8 mouse cellular contexts compared by ENCODE assay signal in genomic region chr14:21986733-21987659, GRCm38 (mm10). TPM values are rescaled to one million over a fixed set of nuclear protein-coding genes. Genes with fewer than 3 reads are reported as not detected.
DNase-seq lines count a peak whose midpoint lies in the region; ATAC-seq lines count a peak whose summit lies in the region.

No protein-coding gene starts in this region.

- peak overlapping the region; percentile 99 for H3K9ac ChIP-seq in kidney, embryonic 15.5 days
- peak overlapping the region; percentile 99 for H3K9ac ChIP-seq in stomach, embryonic 16.5 days (ENCODE audit: low read length)

- peak; percentile 39 for DNase-seq in left cerebral cortex, postnatal 4 days
- DNase-seq in left cerebral cortex, postnatal 14 days (ENCODE audit: low spot score in 2 of 2) = no peak
- peak; percentile 69 for DNase-seq in adrenal gland, postnatal 25 days
- DNase-seq in heart, embryonic 10.5 days (ENCODE audit: low spot score) = no peak
- DNase-seq in lung, postnatal 14 days = peak; percentile 69

- peaks cover 53% of the 10 kb centered on the region for H3K27me3 ChIP-seq in heart, embryonic 10.5 days (ENCODE audit: insufficient read depth, poor library complexity, severe bottlenecking)
- H3K27me3 ChIP-seq in kidney, embryonic 15.5 days = no peaks in the 10 kb centered on the region
- no peaks in the 10 kb centered on the region for H3K27me3 ChIP-seq in stomach, embryonic 16.5 days (ENCODE audit: control insufficient read depth, insufficient read depth, low read length)

- H3K36me3 ChIP-seq in heart, embryonic 10.5 days = peaks cover 10% of the 10 kb centered on the region; the same call in 1 of the 2 replicates
- peaks cover 13% of the 10 kb centered on the region for H3K36me3 ChIP-seq in kidney, embryonic 15.5 days
- 0 out of 2 replicates have a peak, but pooled peaks cover 5% of the 10 kb centered on the region for H3K36me3 ChIP-seq in stomach, embryonic 16.5 days (ENCODE audit: control insufficient read depth, insufficient read depth, low read length)

- intact Hi-C loops in left cerebral cortex, postnatal 4 days (cut with DNase I) = loop anchor here (5.0 to 10.0 kb wide), 5 partner anchors 455 to 1415 kb away; no protein-coding TSS in a partner anchor
- intact Hi-C loops in left cerebral cortex, postnatal 14 days (cut with DNase I) = loop anchor here (2.0 to 10.0 kb wide), 5 partner anchors 455 to 1418 kb away; no protein-coding TSS in a partner anchor

- peak overlapping the region; percentile 77 for H3K4me3 ChIP-seq in heart, embryonic 10.5 days
- peak overlapping the region; percentile 71 for H3K4me3 ChIP-seq in kidney, embryonic 15.5 days (replicated peaks)
- peak overlapping the region; percentile 98 for H3K4me3 ChIP-seq in stomach, embryonic 16.5 days (replicated peaks; ENCODE audit: low read length)

- H3K9me3 ChIP-seq in heart, embryonic 10.5 days = no peaks in the 10 kb centered on the region
- H3K9me3 ChIP-seq in kidney, embryonic 15.5 days (replicated peaks) = no peaks in the 10 kb centered on the region
- no peaks in the 10 kb centered on the region for H3K9me3 ChIP-seq in stomach, embryonic 16.5 days (replicated peaks; ENCODE audit: control insufficient read depth, low read length)

- peaks cover 59% of the 10 kb centered on the region for H3K4me1 ChIP-seq in heart, embryonic 10.5 days
- H3K4me1 ChIP-seq in kidney, embryonic 15.5 days = peaks cover 31% of the 10 kb centered on the region
- peaks cover 9% of the 10 kb centered on the region for H3K4me1 ChIP-seq in stomach, embryonic 16.5 days (ENCODE audit: control insufficient read depth, insufficient read depth, low read length)

- under 1% methylated on average over 61 of the region's 61 CpGs for WGBS in heart, embryonic 10.5 days
- WGBS in kidney, embryonic 15.5 days = under 1% methylated on average over 61 of the region's 61 CpGs
- under 1% methylated on average over 51 of the region's 61 CpGs for WGBS in stomach, embryonic 16.5 days

- peak; percentile 26 for ATAC-seq in kidney, embryonic 15.5 days (replicated peaks; ENCODE audit: low FRiP score)
- ATAC-seq in stomach, embryonic 16.5 days (ENCODE audit: insufficient read depth, low FRiP score) = peak; percentile 6; the same call in 1 of the 2 replicates
- ATAC-seq in megakaryocyte progenitor cell, adult 5-6 weeks (replicated peaks; ENCODE audit: poor library complexity) = no peak

- H3K4me2 ChIP-seq in kidney, embryonic 15.5 days = peak overlapping the region; percentile 87
- H3K4me2 ChIP-seq in stomach, embryonic 16.5 days (ENCODE audit: low read depth, low read length) = peak overlapping the region; percentile 86

- peak overlapping the region; percentile 88 for H3K27ac ChIP-seq in heart, embryonic 10.5 days
- peak overlapping the region; percentile 99 for H3K27ac ChIP-seq in kidney, embryonic 15.5 days
- peak overlapping the region; percentile 99 for H3K27ac ChIP-seq in stomach, embryonic 16.5 days (ENCODE audit: low read length)

RNA-seq across cellular contexts. Expression of gene Zfp503, which starts 2.4 kb away (rescaled TPM):
- 1 to 10 TPM; 2.2 to 4.8 TPM for total RNA-seq in left cerebral cortex, postnatal 4 days (2021)
- total RNA-seq in left cerebral cortex, postnatal 14 days (2021) = 1 to 10 TPM; 1.7 to 3.6 TPM
- total RNA-seq in adrenal gland, postnatal 25 days (2021) = 27.5 and 33.3 TPM in 2 replicates
- polyA plus RNA-seq in heart, embryonic 10.5 days (2016; fragmentation: Nextera tagmentation; extraction: Ambion mirVana) = 3.2 and 13.4 TPM in 2 replicates
- polyA plus RNA-seq in kidney, embryonic 15.5 days (2015; fragmentation: Nextera tagmentation; extraction: Ambion mirVana) = 37.0 and 39.5 TPM in 2 replicates
- polyA plus RNA-seq in stomach, embryonic 16.5 days (2015; fragmentation: Nextera tagmentation; extraction: Ambion mirVana) = 7.1 and 10.1 TPM in 2 replicates
- total RNA-seq in megakaryocyte progenitor cell, adult 5-6 weeks (2015) = 0.30 and 0.44 TPM in 2 replicates
- 0.03 and 0.12 TPM in 2 replicates for total RNA-seq in megakaryocyte progenitor cell, adult 5-6 weeks (2017)

RNA-seq across cellular contexts. Expression of gene Lrmda, which starts 32.5 kb away (rescaled TPM):
- under 1 TPM in 1 of 2 experiments, not detected in 1; 0.74 TPM for total RNA-seq in left cerebral cortex, postnatal 4 days (2021)
- under 1 TPM; 0.66 to 0.97 TPM for total RNA-seq in left cerebral cortex, postnatal 14 days (2021)
- total RNA-seq in adrenal gland, postnatal 25 days (2021) = 5.0 and 5.6 TPM in 2 replicates
- polyA plus RNA-seq in heart, embryonic 10.5 days (2016; fragmentation: Nextera tagmentation; extraction: Ambion mirVana) = 0.60 and 1.1 TPM in 2 replicates
- polyA plus RNA-seq in kidney, embryonic 15.5 days (2015; fragmentation: Nextera tagmentation; extraction: Ambion mirVana) = 0.90 and 1.1 TPM in 2 replicates
- 0.86 and 0.94 TPM in 2 replicates for polyA plus RNA-seq in stomach, embryonic 16.5 days (2015; fragmentation: Nextera tagmentation; extraction: Ambion mirVana)
- 25.9 and 27.0 TPM in 2 replicates for total RNA-seq in megakaryocyte progenitor cell, adult 5-6 weeks (2015)
- 14.6 and 20.9 TPM in 2 replicates for total RNA-seq in megakaryocyte progenitor cell, adult 5-6 weeks (2017)

Comparison
In these comparisons a context has a peak if more than half of its experiments do, and no peak if none do; other contexts are left out.
1. DNase-seq: peak in left cerebral cortex, postnatal 4 days (single experiment), adrenal gland, postnatal 25 days (single experiment) and lung, postnatal 14 days (single experiment); none in left cerebral cortex, postnatal 14 days (0 of 2) and heart, embryonic 10.5 days (single experiment).
2. Peak in every context shown above with its lines, with median percentiles within 50 percentile points of each other: H3K27ac ChIP-seq and H3K4me3 ChIP-seq.